Comparison of ENCODE assay signal across 23 mouse cellular contexts in the genomic region with DNA sequence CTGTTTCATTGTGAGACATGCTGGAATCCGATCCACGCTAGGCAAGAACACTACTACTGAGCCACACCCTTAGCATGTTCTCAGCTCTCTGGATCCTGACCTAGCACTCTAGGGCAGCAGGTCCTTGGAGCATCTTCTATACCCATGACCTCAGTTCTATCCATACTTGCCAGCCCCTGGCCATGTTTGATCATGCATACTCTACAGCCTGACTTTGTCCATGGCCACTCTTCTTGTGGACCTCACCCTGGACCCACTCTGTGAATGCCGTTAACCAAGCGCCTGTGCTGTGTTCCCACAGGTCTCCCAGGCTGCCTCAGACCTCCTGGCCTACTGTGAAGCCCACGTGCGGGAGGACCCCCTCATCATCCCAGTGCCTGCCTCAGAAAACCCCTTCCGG. TPM values are rescaled to one million over a fixed set of nuclear protein-coding genes. Genes with fewer than 3 reads are reported as not detected.
DNase-seq lines count a peak whose midpoint lies in the region; ATAC-seq and TF ChIP-seq lines count a peak whose summit lies in the region.
"Had no signal": no experiment of that assay in that cellular context is flagged by ENCODE, and none has a peak within 500 bp of the region (broad histone marks: within the 10 kb centered on the region; RNA-seq: fewer than 3 reads in every experiment).

No protein-coding gene starts in this region.

- no peak overlapping the region for H3K4me3 ChIP-seq in heart, embryonic 10.5 days
- no peak overlapping the region for H3K4me3 ChIP-seq in heart, embryonic 11.5 days (ENCODE audit: low read depth, low read length)
- H3K4me3 ChIP-seq in olfactory bulb, adult 2 months (ENCODE audit: insufficient read depth, low read depth, low read length) = no peak overlapping the region

- TF ChIP-seq POLR2A in olfactory bulb, adult 2 months (IDR thresholded peaks at IDR 0.05; ENCODE audit: insufficient read depth, low read depth, low read length) = no peak

- H3K4me2 ChIP-seq in heart, embryonic 11.5 days = no peak overlapping the region

- H3K9ac ChIP-seq in heart, embryonic 11.5 days (ENCODE audit: low read depth, low read length) = no peak overlapping the region

- no peak for ATAC-seq in heart, embryonic 11.5 days (replicated peaks; ENCODE audit: insufficient number of reproducible peaks, low FRiP score, low TSS enrichment)
- ATAC-seq: activated CD4-positive, CD25-positive, alpha-beta regulatory T cell, adult 4 months; CD4-positive, CD25-positive, alpha-beta regulatory T cell, adult 4 months; Patski had no signal

- intact Hi-C loops in heart, postnatal 25 days (cut with DNase I) = no loop called here

- peak; percentile 73 for DNase-seq in heart, adult 11 months
- DNase-seq in heart, postnatal 25 days (ENCODE audit: low spot score) = no peak
- peak; percentile 61 for DNase-seq in heart, embryonic 10.5 days (ENCODE audit: low spot score)
- DNase-seq in thymus, postnatal 14 days = no peak
- DNase-seq: adrenal gland, adult 2 months; adrenal gland, adult 8-10 months; adrenal gland, postnatal 10 days; adrenal gland, postnatal 14 days; adrenal gland, postnatal 25 days; adrenal gland, postnatal 36 days; B cell, adult 2 months; cerebellum, adult 11 months; cerebellum, adult 11-12 months; cerebellum, adult 18-20 months had no signal

- no peak overlapping the region for H3K27ac ChIP-seq in heart, embryonic 10.5 days
- H3K27ac ChIP-seq in heart, embryonic 11.5 days (ENCODE audit: low read depth, low read length) = no peak overlapping the region
- H3K27ac ChIP-seq in olfactory bulb, adult 2 months (ENCODE audit: insufficient read depth, low read depth, low read length) = peak overlapping the region; percentile 71

- H3K27me3 ChIP-seq in heart, embryonic 10.5 days (ENCODE audit: insufficient read depth, poor library complexity, severe bottlenecking) = no peaks in the 10 kb centered on the region
- no peaks in the 10 kb centered on the region for H3K27me3 ChIP-seq in heart, embryonic 11.5 days (ENCODE audit: control insufficient read depth, insufficient read depth, low read length)
- H3K27me3 ChIP-seq: CH12.LX, Patski had no signal

- no peaks in the 10 kb centered on the region for H3K4me1 ChIP-seq in heart, embryonic 10.5 days
- no peaks in the 10 kb centered on the region for H3K4me1 ChIP-seq in heart, embryonic 11.5 days (ENCODE audit: control insufficient read depth, insufficient read depth, low read length)
- H3K4me1 ChIP-seq in olfactory bulb, adult 2 months (ENCODE audit: control insufficient read depth, insufficient read depth, low read length) = peaks cover 22% of the 10 kb centered on the region

- no peaks in the 10 kb centered on the region for H3K9me3 ChIP-seq in heart, embryonic 10.5 days
- H3K9me3 ChIP-seq in heart, embryonic 11.5 days (replicated peaks; ENCODE audit: control insufficient read depth, low read length) = no peaks in the 10 kb centered on the region
- H3K9me3 ChIP-seq: G1E had no signal

- no peak for TF ChIP-seq CTCF in olfactory bulb, adult 2 months (IDR thresholded peaks at IDR 0.05; ENCODE audit: insufficient read depth, low read depth, low read length)

- H3K36me3 ChIP-seq in heart, embryonic 10.5 days = no peaks in the 10 kb centered on the region
- no peaks in the 10 kb centered on the region for H3K36me3 ChIP-seq in heart, embryonic 11.5 days (ENCODE audit: control insufficient read depth, insufficient read depth, low read length)
- H3K36me3 ChIP-seq: G1E had no signal

- WGBS in heart, embryonic 10.5 days = 83% methylated on average over 7 of the region's 7 CpGs
- 83% methylated on average over 7 of the region's 7 CpGs for WGBS in heart, embryonic 11.5 days (ENCODE audit: insufficient replicate concordance)
- WGBS in olfactory bulb, adult 2 months = 82% methylated on average over 7 of the region's 7 CpGs

RNA-seq across cellular contexts. Expression of gene Gng4, which starts 41.1 kb away (rescaled TPM):
- under 1 TPM; 0.49 to 0.89 TPM for total RNA-seq in heart, postnatal 25 days (2021)
- polyA plus RNA-seq in heart, embryonic 10.5 days (2016; fragmentation: Nextera tagmentation; extraction: Ambion mirVana) = 0.16 and 0.51 TPM in 2 replicates
- 0.26 TPM in 1 of 2 replicates, not detected in the other for polyA plus RNA-seq in heart, embryonic 11.5 days (2014; fragmentation: Nextera tagmentation; extraction: Ambion mirVana)
- 369 and 482 TPM in 2 replicates for polyA plus RNA-seq in olfactory bulb, adult 2 months (2012; ENCODE audit: insufficient read depth, insufficient read length, low replicate concordance, missing spikeins)
- total RNA-seq: CH12.LX, ES-E14, MEL had no signal
- polyA plus RNA-seq: G1E, Patski had no signal

Comparison
In these comparisons a context has a peak if more than half of its experiments do, and no peak if none do; other contexts are left out.
1. DNase-seq: peak in heart, adult 11 months (single experiment) and heart, embryonic 10.5 days (single experiment); none in heart, postnatal 25 days (single experiment) and thymus, postnatal 14 days (single experiment).
2. RNA of gene Gng4, which starts 41.1 kb away (polyA plus RNA-seq): 369 to 482 TPM in olfactory bulb, adult 2 months; 0.16 to 0.51 TPM in heart, embryonic 10.5 days and 0.26 TPM in heart, embryonic 11.5 days; every median in the first group is over 100 times any median in the second.